Mouse (Mus musculus): Measurements from ENCODE around the gene Rab11fip3. TPM values are rescaled to one million over a fixed set of nuclear protein-coding genes. Genes with fewer than 3 reads are reported as not detected.

The Rab11fip3 gene
- polyA plus RNA-seq, 1 experiment from 2014 or later, result 29.0 TPM

GRCm38 (mm10) chr17:26017949-26018348 is 51.4 kb downstream of the Rab11fip3 start:
- ATAC-seq (ENCODE audit: low read depth), result no peak
- 85% methylated on average over 5 of the region's 5 CpGs for WGBS
- Histone ChIP-seq H3K27ac (ENCODE audit: low read depth, low read length) (no peak overlapping the region), H3K27me3 (ENCODE audit: control insufficient read depth, insufficient read depth, low read length) (no peaks in the 10 kb centered on the region), H3K4me2 (ENCODE audit: low read depth, low read length) (no peak overlapping the region), H3K9me3 (ENCODE audit: control insufficient read depth, low read length) (no peaks in the 10 kb centered on the region), H3K9ac (replicated peaks; ENCODE audit: low read depth, low read length) (no peak overlapping the region), H3K4me3 (ENCODE audit: low read depth, low read length) (no peak overlapping the region), H3K4me1 (ENCODE audit: control insufficient read depth, insufficient read depth, low read length) (no peaks in the 10 kb centered on the region), H3K36me3 (ENCODE audit: control insufficient read depth, insufficient read depth, low read length) (peaks cover 12% of the 10 kb centered on the region)

- Histone ChIP-seq H3K9me3 (ENCODE audit: control insufficient read depth, low read length) (no peaks in the 10 kb centered on the region), H3K36me3 (ENCODE audit: control insufficient read depth, insufficient read depth, low read length) (peaks cover 19% of the 10 kb centered on the region), H3K27ac (ENCODE audit: low read depth, low read length) (no peak overlapping the region), H3K4me2 (ENCODE audit: low read depth, low read length) (no peak overlapping the region), H3K4me3 (ENCODE audit: low read depth, low read length) (no peak overlapping the region), H3K9ac (replicated peaks; ENCODE audit: low read depth, low read length) (no peak overlapping the region), H3K27me3 (ENCODE audit: control insufficient read depth, insufficient read depth, low read length) (no peaks in the 10 kb centered on the region), H3K4me1 (ENCODE audit: control insufficient read depth, insufficient read depth, low read length) (no peaks in the 10 kb centered on the region)
- ATAC-seq (ENCODE audit: low read depth), result no peak
- WGBS, result 79% methylated on average over 3 of the region's 3 CpGs
Observed at GRCm38 (mm10) chr17:26017021-26017420, 52.3 kb downstream of the Rab11fip3 start.

GRCm38 (mm10) chr17:26013711-26014110 is 55.6 kb downstream of the Rab11fip3 start:
- no peak for ATAC-seq (ENCODE audit: low read depth)
- H3K27ac ChIP-seq (ENCODE audit: low read depth, low read length), result no peak overlapping the region
- WGBS, result 74% methylated on average over 10 of the region's 10 CpGs
- H3K4me2 ChIP-seq (ENCODE audit: low read depth, low read length), result no peak overlapping the region
- H3K9ac ChIP-seq (replicated peaks; ENCODE audit: low read depth, low read length), result no peak overlapping the region
- H3K4me1 ChIP-seq (ENCODE audit: control insufficient read depth, insufficient read depth, low read length), result no peaks in the 10 kb centered on the region
- H3K9me3 ChIP-seq (ENCODE audit: control insufficient read depth, low read length), result no peaks in the 10 kb centered on the region
- no peak overlapping the region for H3K4me3 ChIP-seq (ENCODE audit: low read depth, low read length)
- H3K36me3 ChIP-seq (ENCODE audit: control insufficient read depth, insufficient read depth, low read length), result peaks cover 29% of the 10 kb centered on the region
- no peaks in the 10 kb centered on the region for H3K27me3 ChIP-seq (ENCODE audit: control insufficient read depth, insufficient read depth, low read length)

- ATAC-seq (ENCODE audit: low read depth), result peak; percentile 61; the same call in 1 of the 2 replicates
- Histone ChIP-seq H3K4me2 (ENCODE audit: low read depth, low read length) (no peak overlapping the region), H3K36me3 (ENCODE audit: control insufficient read depth, insufficient read depth, low read length) (peaks cover 29% of the 10 kb centered on the region), H3K27me3 (ENCODE audit: control insufficient read depth, insufficient read depth, low read length) (no peaks in the 10 kb centered on the region), H3K27ac (ENCODE audit: low read depth, low read length) (no peak overlapping the region), H3K4me3 (ENCODE audit: low read depth, low read length) (no peak overlapping the region), H3K9me3 (ENCODE audit: control insufficient read depth, low read length) (no peaks in the 10 kb centered on the region), H3K4me1 (ENCODE audit: control insufficient read depth, insufficient read depth, low read length) (no peaks in the 10 kb centered on the region), H3K9ac (replicated peaks; ENCODE audit: low read depth, low read length) (no peak overlapping the region)
- 11% methylated on average over 15 of the region's 15 CpGs for WGBS
Observed at GRCm38 (mm10) chr17:26011841-26012460, 57.4 kb downstream of the Rab11fip3 start.

GRCm38 (mm10) chr17:26009540-26009939 is 59.8 kb downstream of the Rab11fip3 start:
- H3K27ac ChIP-seq (ENCODE audit: low read depth, low read length), result no peak overlapping the region
- H3K4me1 ChIP-seq (ENCODE audit: control insufficient read depth, insufficient read depth, low read length), result no peaks in the 10 kb centered on the region
- H3K4me3 ChIP-seq (ENCODE audit: low read depth, low read length), result no peak overlapping the region
- peak; percentile 88 for ATAC-seq (ENCODE audit: low read depth)
- H3K9me3 ChIP-seq (ENCODE audit: control insufficient read depth, low read length), result no peaks in the 10 kb centered on the region
- no peaks in the 10 kb centered on the region for H3K27me3 ChIP-seq (ENCODE audit: control insufficient read depth, insufficient read depth, low read length)
- H3K4me2 ChIP-seq (ENCODE audit: low read depth, low read length), result no peak overlapping the region
- H3K36me3 ChIP-seq (ENCODE audit: control insufficient read depth, insufficient read depth, low read length), result peaks cover 29% of the 10 kb centered on the region
- 31% methylated on average over 4 of the region's 4 CpGs for WGBS
- no peak overlapping the region for H3K9ac ChIP-seq (replicated peaks; ENCODE audit: low read depth, low read length)

GRCm38 (mm10) chr17:26008787-26009186 is 60.6 kb downstream of the Rab11fip3 start:
- H3K4me3 ChIP-seq (ENCODE audit: low read depth, low read length), result no peak overlapping the region
- 0 out of 2 replicates have a peak overlapping the region, but pooled peaks have one; percentile 16 for H3K27ac ChIP-seq (ENCODE audit: low read depth, low read length)
- no peaks in the 10 kb centered on the region for H3K9me3 ChIP-seq (ENCODE audit: control insufficient read depth, low read length)
- 78% methylated on average over 7 of the region's 7 CpGs for WGBS
- no peaks in the 10 kb centered on the region for H3K27me3 ChIP-seq (ENCODE audit: control insufficient read depth, insufficient read depth, low read length)
- peaks cover 31% of the 10 kb centered on the region for H3K36me3 ChIP-seq (ENCODE audit: control insufficient read depth, insufficient read depth, low read length)
- H3K4me2 ChIP-seq (ENCODE audit: low read depth, low read length), result no peak overlapping the region
- H3K9ac ChIP-seq (replicated peaks; ENCODE audit: low read depth, low read length), result no peak overlapping the region
- no peak for ATAC-seq (ENCODE audit: low read depth)
- H3K4me1 ChIP-seq (ENCODE audit: control insufficient read depth, insufficient read depth, low read length), result no peaks in the 10 kb centered on the region

- H3K27me3 ChIP-seq (ENCODE audit: control insufficient read depth, insufficient read depth, low read length), result no peaks in the 10 kb centered on the region
- no peak overlapping the region for H3K4me3 ChIP-seq (ENCODE audit: low read depth, low read length)
- H3K27ac ChIP-seq (ENCODE audit: low read depth, low read length), result no peak overlapping the region
- H3K9me3 ChIP-seq (ENCODE audit: control insufficient read depth, low read length), result no peaks in the 10 kb centered on the region
- H3K4me2 ChIP-seq (ENCODE audit: low read depth, low read length), result no peak overlapping the region
- H3K4me1 ChIP-seq (ENCODE audit: control insufficient read depth, insufficient read depth, low read length), result no peaks in the 10 kb centered on the region
- H3K9ac ChIP-seq (replicated peaks; ENCODE audit: low read depth, low read length), result no peak overlapping the region
- ATAC-seq (ENCODE audit: low read depth), result no peak
- peaks cover 33% of the 10 kb centered on the region for H3K36me3 ChIP-seq (ENCODE audit: control insufficient read depth, insufficient read depth, low read length)
Observed at GRCm38 (mm10) chr17:26008331-26008730, 61.0 kb downstream of the Rab11fip3 start.

- Histone ChIP-seq H3K4me3 (ENCODE audit: low read depth, low read length) (no peak overlapping the region), H3K36me3 (ENCODE audit: control insufficient read depth, insufficient read depth, low read length) (peaks cover 29% of the 10 kb centered on the region), H3K4me1 (ENCODE audit: control insufficient read depth, insufficient read depth, low read length) (no peaks in the 10 kb centered on the region), H3K9me3 (ENCODE audit: control insufficient read depth, low read length) (no peaks in the 10 kb centered on the region), H3K27ac (ENCODE audit: low read depth, low read length) (no peak overlapping the region), H3K4me2 (ENCODE audit: low read depth, low read length) (no peak overlapping the region), H3K27me3 (ENCODE audit: control insufficient read depth, insufficient read depth, low read length) (no peaks in the 10 kb centered on the region), H3K9ac (replicated peaks; ENCODE audit: low read depth, low read length) (no peak overlapping the region)
- 72% methylated on average over 2 of the region's 2 CpGs for WGBS
- ATAC-seq (ENCODE audit: low read depth), result no peak
Observed at GRCm38 (mm10) chr17:26007646-26008045, 61.7 kb downstream of the Rab11fip3 start.

GRCm38 (mm10) chr17:26005731-26006450 is 63.5 kb downstream of the Rab11fip3 start:
- Histone ChIP-seq H3K4me3 (ENCODE audit: low read depth, low read length) (no peak overlapping the region), H3K4me2 (ENCODE audit: low read depth, low read length) (no peak overlapping the region), H3K4me1 (ENCODE audit: control insufficient read depth, insufficient read depth, low read length) (no peaks in the 10 kb centered on the region), H3K27me3 (ENCODE audit: control insufficient read depth, insufficient read depth, low read length) (no peaks in the 10 kb centered on the region), H3K36me3 (ENCODE audit: control insufficient read depth, insufficient read depth, low read length) (peaks cover 24% of the 10 kb centered on the region), H3K9ac (replicated peaks; ENCODE audit: low read depth, low read length) (no peak overlapping the region), H3K27ac (ENCODE audit: low read depth, low read length) (no peak overlapping the region), H3K9me3 (ENCODE audit: control insufficient read depth, low read length) (no peaks in the 10 kb centered on the region)
- 83% methylated on average over 10 of the region's 10 CpGs for WGBS
- no peak for ATAC-seq (ENCODE audit: low read depth)
